Mouse (Mus musculus) frontal cortex, postnatal 36 days (tissue): Measurements from ENCODE around the gene Slc26a9.

Source experiments
- DNase-seq, 2 experiments: peaks; one replicate each; pipeline ENCODE4 v3.0.0; 2022; ENCODE audit warnings: low spot score in 2 of 2

The Slc26a9 gene

GRCm38 (mm10) chr1:131743868-131744464 is at the start of gene Slc26a9:
TSS of gene Slc26a9 (plus strand) at chr1:131744022.
- DNase-seq: no peak

GRCm38 (mm10) chr1:131695308-131695707 is 48.5 kb upstream of the Slc26a9 start:
- DNase-seq: no peak

- DNase-seq: peak in 1 of 2 experiments; percentile 17
Observed at GRCm38 (mm10) chr1:131696325-131696724, 47.5 kb upstream of the Slc26a9 start.

- DNase-seq: no peak
Observed at GRCm38 (mm10) chr1:131698770-131699169, 45.1 kb upstream of the Slc26a9 start.

- DNase-seq: no peak
Observed at GRCm38 (mm10) chr1:131699642-131700041, 44.2 kb upstream of the Slc26a9 start.

GRCm38 (mm10) chr1:131700447-131700846 is 43.4 kb upstream of the Slc26a9 start:
- no peak for DNase-seq

GRCm38 (mm10) chr1:131701391-131701790 is 42.4 kb upstream of the Slc26a9 start:
- no peak for DNase-seq

- no peak for DNase-seq
Observed at GRCm38 (mm10) chr1:131702094-131702766, 41.6 kb upstream of the Slc26a9 start.

GRCm38 (mm10) chr1:131703482-131703881 is 40.3 kb upstream of the Slc26a9 start:
- no peak for DNase-seq

- DNase-seq: peak; percentile 28 to 52
Observed at GRCm38 (mm10) chr1:131708338-131708737, 35.5 kb upstream of the Slc26a9 start.

- no peak for DNase-seq
Observed at GRCm38 (mm10) chr1:131711518-131711917, 32.3 kb upstream of the Slc26a9 start.

- DNase-seq: peak; percentile 84 to 91
Observed at GRCm38 (mm10) chr1:131712386-131712785, 31.4 kb upstream of the Slc26a9 start.

- peak in 1 of 2 experiments; percentile 4 for DNase-seq
Observed at GRCm38 (mm10) chr1:131714388-131715337, 29.2 kb upstream of the Slc26a9 start.

- no peak for DNase-seq
Observed at GRCm38 (mm10) chr1:131718952-131719694, 24.7 kb upstream of the Slc26a9 start.

- DNase-seq: no peak
Observed at GRCm38 (mm10) chr1:131721989-131722388, 21.8 kb upstream of the Slc26a9 start.

- no peak for DNase-seq
Observed at GRCm38 (mm10) chr1:131723549-131723948, 20.3 kb upstream of the Slc26a9 start.

- no peak for DNase-seq
Observed at GRCm38 (mm10) chr1:131726586-131726985, 17.2 kb upstream of the Slc26a9 start.

GRCm38 (mm10) chr1:131730639-131731437 is 13.0 kb upstream of the Slc26a9 start:
- DNase-seq: no peak

GRCm38 (mm10) chr1:131733474-131734180 is 10.2 kb upstream of the Slc26a9 start:
- no peak for DNase-seq

- no peak for DNase-seq
Observed at GRCm38 (mm10) chr1:131734657-131735273, 9.1 kb upstream of the Slc26a9 start.
